Mouse (Mus musculus) frontal cortex, adult 2 months (tissue): Measurements from ENCODE around the gene Ptges. TPM values are rescaled to one million over a fixed set of nuclear protein-coding genes. Genes with fewer than 3 reads are reported as not detected.

Experiments
- DNase-seq, 2 experiments: peaks; one replicate each; pipeline ENCODE4 v3.0.0; 2022; ENCODE audit warnings: low spot score in 1 of 2; ENCODE audit errors: extremely low spot score in 1 of 2
- polyA plus RNA-seq: library from polyadenylated mRNA; depleted of rRNA; stranded (reverse); fragments of >200 nt; gene quantifications from 2 replicates; pipeline ENCODE4 v1.2.3, GENCODE M21; 2012; rRNA removed

Gene Ptges
- polyA plus RNA-seq, 1 experiment = 9.3 TPM

- no peak for DNase-seq
These were observed 67.6 kb downstream of the Ptges start for GRCm38 (mm10) chr2:30862081-30862480.

GRCm38 (mm10) chr2:30859782-30860181 is 69.9 kb downstream of the Ptges start:
- DNase-seq = no peak

GRCm38 (mm10) chr2:30857076-30857475 is 72.6 kb downstream of the Ptges start:
- DNase-seq = peak in 1 of 2 experiments; percentile 45

GRCm38 (mm10) chr2:30852771-30853313 is 76.8 kb downstream of the Ptges start:
- DNase-seq = no peak

GRCm38 (mm10) chr2:30850581-30850980 is 79.1 kb downstream of the Ptges start:
- no peak for DNase-seq

- no peak for DNase-seq
These were observed 81.5 kb downstream of the Ptges start for GRCm38 (mm10) chr2:30848184-30848583.

GRCm38 (mm10) chr2:30846723-30847122 is 82.9 kb downstream of the Ptges start:
- DNase-seq = no peak

GRCm38 (mm10) chr2:30846236-30846635 is 83.4 kb downstream of the Ptges start:
- DNase-seq = no peak

- DNase-seq = no peak
These were observed 84.3 kb downstream of the Ptges start for GRCm38 (mm10) chr2:30845152-30846070.

- DNase-seq = no peak
These were observed 87.0 kb downstream of the Ptges start for GRCm38 (mm10) chr2:30842615-30843014.

Other genes with a start within 250 kb of the Ptges start
- 10.8 and 12.3 TPM in 2 replicates for gene 1700001O22Rik, start 126.2 kb downstream of the Ptges start, polyA plus RNA-seq
- 40.5 and 48.8 TPM in 2 replicates for gene Ntmt1, start 122.0 kb downstream of the Ptges start, polyA plus RNA-seq
- 41.2 and 45.1 TPM in 2 replicates for gene Asb6, start 99.5 kb downstream of the Ptges start, polyA plus RNA-seq
- 3.7 and 4.0 TPM in 2 replicates for gene Prrx2, start 94.9 kb downstream of the Ptges start, polyA plus RNA-seq
- 30.6 and 33.6 TPM in 2 replicates for gene Tor1b, start 23.1 kb upstream of the Ptges start, polyA plus RNA-seq
- 45.7 and 53.9 TPM in 2 replicates for gene Tor1a, start 38.1 kb upstream of the Ptges start, polyA plus RNA-seq
- gene BC005624, start 52.3 kb upstream of the Ptges start, polyA plus RNA-seq = 114 and 118 TPM in 2 replicates
- 43.4 and 48.1 TPM in 2 replicates for gene Usp20, start 52.4 kb upstream of the Ptges start, polyA plus RNA-seq
- gene Fnbp1, start 212.1 kb upstream of the Ptges start, polyA plus RNA-seq = 95.9 and 101 TPM in 2 replicates
- gene Gpr107, start 222.5 kb upstream of the Ptges start, polyA plus RNA-seq = 28.0 and 30.4 TPM in 2 replicates